Mouse (Mus musculus) liver, adult (tissue): ENCODE data around the gene Scn1b.

Experiments
- GATA4 ChIP-seq: IDR thresholded peaks from 2 replicates; pipeline ENCODE4 v1.6.1; 2014; ENCODE audit warnings: mild to moderate bottlenecking, low read length; ENCODE audit not compliant: insufficient replicate concordance

Scn1b gene

DNA sequence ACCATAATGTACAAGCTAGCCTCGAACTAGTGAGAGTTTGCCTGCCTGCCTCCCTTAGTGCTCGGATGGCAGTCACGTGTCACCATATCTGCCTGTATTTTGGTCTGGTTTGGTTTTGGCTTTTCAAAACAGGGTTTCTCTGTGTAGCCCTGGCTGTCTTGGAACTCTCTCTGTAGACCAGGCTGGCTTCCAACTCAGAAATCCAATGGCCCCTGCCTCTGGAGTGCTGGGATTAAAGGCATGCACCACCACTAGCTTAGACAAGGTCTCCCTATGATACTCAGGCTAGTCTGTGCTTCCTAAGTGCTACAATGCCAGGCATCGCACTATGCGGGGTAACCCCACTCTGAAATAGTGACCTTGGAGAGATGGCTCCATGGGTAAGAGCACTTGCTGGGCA, 17.0 kb downstream of the Scn1b start:
- no peak for TF ChIP-seq GATA4

DNA sequence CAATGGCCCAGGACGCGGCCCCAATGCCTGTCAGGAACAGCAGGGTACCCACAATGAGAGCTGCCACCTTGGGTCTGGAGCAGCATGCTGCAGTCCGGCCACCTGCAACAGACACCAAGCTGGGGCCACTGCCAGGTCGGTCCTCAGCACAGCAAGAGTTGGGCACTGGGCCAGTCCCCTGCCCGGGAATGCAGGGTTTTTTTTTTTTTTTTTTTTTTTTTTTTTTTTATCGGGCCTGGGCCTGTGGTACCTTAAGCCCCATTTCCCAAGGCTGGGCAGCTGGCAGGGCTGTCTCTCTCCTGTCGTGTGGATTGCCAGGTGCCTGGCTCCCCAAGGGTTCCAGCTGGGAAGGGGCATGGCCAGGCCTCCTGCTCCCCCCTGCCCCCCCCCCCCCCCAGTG, 17.7 kb downstream of the Scn1b start:
- TF ChIP-seq GATA4 = no peak

DNA sequence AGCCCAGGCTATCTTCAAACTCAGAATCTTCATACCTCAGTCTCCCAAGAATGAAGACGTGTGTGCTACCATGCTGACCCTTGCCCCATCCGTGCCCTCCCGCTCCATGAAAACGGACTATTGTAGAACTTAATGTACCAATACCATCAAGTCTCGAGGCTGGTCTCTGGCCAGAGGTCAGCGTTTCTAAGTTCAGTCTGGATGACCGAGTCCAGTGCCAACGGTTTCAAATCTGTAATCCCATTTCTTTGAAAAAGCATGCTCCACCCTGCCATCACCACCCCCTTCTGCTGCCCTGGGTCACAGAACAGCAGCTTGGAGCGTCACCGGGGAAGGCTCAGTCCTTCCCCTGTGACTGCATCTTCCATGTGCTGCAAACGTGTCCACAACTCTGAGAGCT, 19.0 kb downstream of the Scn1b start:
- TF ChIP-seq GATA4 = no peak

DNA sequence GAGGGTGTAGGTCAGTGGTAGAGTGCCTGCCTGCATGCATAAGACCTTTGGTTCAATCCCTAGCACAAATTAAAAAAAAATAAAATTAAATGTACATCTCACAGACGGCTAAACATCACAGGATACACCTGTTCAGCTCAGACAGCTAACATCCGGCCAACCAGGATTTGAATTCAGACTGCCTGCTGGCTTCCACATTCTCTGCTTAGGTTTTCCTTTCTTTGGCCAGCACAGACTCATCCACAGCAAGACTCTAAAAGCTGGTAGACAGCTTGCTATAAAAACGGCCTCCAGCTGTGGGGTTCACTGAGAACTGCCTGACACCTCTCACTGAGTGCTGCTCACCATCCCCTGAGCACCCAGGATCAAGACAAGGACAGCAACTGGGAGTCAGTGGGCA, 20.6 kb downstream of the Scn1b start:
- TF ChIP-seq GATA4 = no peak

DNA sequence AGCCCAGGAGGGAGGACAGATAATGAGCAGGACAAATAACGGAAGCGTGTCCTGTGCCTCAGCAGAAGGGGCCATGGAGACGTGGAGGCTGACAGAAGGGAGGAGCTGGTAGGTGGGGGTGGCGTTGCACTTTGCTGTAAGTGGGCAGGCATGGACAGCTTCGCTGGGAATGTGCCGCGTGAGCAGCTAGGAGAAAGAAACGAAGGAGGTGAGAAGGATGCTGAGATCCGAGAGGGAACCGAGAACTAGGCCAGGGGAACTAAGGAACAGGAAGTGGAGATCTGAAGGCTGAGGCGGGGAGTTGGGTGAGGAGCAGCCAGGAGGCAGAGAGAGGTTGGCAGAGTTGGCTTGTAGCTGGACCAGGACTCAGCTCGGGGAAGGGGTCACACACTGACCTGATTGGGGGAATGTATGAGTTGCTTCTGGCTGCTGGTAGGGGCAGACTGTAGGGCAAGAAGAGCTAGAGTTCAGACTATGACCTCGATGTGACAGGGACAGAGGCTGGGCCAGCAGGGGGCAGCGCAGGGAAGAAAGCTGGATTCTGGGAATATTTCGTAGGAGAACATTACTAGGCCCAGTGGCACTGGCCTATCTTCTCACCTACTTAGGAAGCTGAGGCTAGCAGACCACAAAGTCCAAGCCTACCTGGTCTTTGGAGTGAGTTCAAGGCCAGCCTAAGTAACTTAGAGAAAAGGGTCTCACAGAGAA, 21.6 kb downstream of the Scn1b start:
- TF ChIP-seq GATA4 = no peak

DNA sequence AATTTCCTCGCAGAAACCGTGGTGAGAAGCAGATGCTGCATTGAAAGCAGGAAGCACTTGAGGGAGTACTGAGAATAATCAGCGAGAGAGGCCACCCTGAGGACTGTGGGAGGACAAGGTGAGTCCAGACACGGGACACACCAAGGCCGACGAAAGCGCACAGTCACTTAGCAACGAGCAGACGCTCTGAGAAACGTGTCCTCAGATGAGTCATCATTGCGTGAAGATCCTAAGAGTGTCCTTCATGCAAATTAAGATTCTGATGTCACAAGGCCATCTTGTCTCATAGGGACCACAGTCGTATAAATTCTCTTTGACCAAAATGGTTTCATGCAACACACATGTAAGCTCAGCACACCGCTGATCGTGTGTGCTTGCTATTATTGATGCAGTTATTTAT, 26.0 kb downstream of the Scn1b start:
- no peak for TF ChIP-seq GATA4

DNA sequence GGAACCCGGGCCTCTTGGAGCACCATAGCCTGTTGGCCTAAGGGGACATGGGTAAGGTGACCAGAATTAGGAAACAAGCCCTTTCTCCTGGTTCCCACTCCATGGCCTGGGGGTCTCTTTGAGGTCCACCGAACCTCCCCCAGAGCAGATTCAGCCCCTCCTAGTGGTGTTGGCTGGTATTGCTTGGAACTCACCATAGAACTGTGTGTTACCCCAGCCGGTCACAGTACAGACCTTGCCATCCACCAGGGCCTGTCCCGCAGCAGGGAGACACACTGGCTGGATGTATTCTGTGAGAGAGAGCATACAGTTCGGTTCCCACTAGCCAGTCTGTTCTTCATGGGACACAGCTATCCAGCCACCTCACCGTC, 27.2 kb downstream of the Scn1b start:
- TF ChIP-seq GATA4 = no peak

DNA sequence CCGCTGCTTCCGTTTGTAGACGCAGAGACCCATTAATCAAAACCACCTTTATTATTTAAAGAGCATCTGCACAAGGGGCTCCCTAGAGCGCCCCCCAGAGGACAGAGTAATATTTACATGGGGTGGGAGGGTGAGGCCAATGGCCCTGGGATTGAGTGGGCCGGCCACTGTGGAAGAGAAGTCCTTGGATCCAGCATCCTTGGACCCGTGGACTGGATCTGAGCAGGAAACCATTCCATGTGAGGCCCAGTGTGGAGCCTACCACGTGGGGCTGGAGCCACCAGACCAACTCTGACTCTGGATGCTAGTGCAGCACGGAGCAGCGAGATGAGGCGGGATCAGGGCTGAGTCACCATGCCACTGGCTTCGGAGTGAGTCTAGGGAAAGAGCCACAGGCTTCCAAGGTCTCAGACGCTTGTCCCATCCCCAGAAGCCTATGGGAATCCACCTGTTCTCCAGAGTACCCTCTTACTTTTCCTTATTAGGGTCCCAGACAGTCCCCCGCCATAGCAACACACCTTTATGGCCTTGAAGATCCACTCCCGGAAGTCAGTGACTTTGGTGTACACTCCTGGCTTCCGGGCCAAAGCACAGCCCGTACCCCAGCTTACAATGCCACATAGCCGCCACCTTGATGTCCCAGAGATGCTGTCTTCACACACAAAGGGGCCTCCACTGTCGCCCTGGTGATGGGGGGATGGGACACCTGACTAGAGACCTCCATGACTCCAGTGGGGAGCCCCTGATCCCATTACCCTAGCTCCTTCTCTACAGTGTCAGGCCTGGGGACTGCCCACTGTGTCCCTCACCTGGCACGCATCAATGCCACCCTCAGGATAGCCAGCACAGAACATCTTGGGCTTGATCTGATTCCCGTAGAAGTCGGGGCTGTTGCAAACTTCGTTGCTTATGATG, 27.8 kb downstream of the Scn1b start:
- no peak for TF ChIP-seq GATA4

DNA sequence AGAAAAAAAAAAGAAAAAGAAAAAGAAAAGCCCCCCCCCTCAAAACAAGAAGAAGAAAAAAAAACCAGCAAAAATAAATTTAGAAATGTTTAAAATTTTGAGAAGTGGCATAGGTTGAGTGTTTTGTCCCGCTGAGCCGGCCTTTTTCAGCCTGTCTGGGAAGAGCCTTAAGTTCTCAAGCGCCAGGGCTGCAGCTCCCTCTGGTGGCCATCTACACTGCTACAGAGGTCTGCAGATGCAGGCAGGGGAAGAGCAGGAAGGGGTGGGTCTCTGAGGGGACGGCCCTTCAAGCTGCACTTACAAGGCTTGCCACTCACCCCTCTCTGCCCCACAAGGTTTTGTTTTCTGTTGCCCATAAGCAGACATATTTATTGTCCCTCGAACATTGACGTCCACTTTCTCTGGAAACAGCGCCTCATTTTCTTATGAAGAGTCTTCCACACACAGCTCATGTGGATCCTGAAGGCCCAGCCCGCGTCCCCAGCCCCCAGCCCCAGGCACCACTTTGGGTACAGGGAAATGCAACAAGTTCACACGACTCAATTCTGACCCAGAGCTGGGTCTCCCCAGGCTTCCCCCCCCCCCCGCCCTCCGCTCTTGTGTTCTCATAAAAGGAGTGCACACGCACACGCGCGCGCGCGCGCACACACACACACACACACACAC, 29.1 kb downstream of the Scn1b start:
- TF ChIP-seq GATA4 = no peak

DNA sequence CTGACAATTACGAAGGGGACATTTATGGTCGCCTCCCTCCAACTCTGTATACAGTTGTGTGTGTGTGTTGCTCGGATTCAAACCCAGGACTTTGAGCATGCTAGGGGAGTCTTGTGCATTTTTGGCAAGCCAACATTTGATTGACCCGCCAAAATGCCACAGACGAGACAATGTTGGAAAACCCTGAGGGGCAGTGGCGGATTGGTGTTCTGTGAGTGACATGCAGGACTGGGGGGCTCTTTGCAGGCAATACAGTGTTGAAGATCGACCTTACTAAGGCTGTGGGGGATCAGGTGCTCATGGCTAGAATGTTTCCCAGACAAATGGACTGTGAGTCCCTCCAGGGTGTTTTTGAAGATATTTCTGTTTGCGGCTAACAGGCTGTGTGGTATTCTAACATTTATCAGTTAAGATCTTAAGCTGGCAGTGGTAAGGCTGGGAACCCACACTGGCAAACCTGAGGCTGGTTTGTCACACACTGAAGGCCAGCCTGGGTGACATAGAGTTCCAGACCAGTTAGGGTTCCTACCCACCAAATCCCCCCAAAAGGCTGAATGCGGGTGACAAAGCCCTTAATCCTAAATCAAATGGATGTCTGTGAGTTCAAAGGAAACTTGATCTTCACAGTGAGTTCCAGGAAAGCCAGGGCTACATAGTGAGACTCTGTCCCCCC, 29.8 kb downstream of the Scn1b start:
- TF ChIP-seq GATA4 = no peak

DNA sequence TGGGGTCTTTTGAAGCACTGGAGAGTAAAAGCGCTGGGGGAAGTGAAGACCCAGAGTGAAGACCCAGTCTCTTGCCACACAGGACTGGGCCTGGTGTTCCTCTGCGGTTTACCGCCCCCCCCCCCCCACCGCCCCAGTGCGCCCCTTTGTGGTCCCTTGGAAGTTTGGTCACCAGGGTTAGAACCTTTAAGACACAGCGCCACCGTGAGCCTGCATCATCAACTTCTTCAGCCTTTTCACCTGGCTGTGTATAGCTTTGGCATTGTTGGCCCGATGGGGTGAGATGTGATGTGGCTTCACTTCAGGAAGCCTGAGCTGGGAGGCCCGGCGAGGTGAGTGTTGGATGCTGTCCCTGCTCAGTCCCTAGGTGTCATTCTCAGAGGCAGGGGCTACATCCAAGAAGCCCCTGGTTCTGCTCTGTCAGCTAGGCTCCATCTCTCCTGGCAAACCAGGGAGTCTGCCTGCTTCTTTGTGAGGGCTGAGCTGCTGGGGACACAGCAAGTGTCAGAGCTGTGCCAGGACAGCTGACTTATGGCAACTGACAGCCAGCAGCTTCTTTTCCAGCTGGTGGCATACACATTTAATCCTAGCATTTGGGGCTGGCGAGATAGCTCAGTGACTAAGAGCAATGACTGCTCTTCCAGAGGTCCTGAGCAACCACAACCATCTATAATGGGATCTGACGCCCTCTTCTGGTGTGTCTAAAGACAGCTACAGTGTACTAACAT, 31.9 kb downstream of the Scn1b start:
- TF ChIP-seq GATA4 = no peak

DNA sequence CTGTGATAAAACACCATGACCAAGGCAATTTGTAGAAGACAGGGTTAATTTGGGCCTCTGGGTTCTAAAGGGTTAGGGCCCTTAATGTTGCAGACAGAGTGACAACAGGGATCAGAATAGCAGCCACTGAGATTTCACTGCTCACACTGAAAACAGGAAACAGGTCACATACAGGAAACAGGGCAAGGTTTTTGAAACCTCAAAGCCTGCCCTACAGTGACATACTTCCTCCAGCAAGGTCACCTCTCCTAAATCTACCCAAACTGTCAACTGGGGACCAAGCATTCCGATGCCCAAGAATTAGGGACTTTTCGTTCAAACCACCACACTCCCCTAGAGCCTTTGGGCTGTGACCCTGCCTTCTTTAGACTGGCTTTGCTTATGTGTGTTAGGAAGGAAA, 37.1 kb downstream of the Scn1b start:
- TF ChIP-seq GATA4 = no peak

DNA sequence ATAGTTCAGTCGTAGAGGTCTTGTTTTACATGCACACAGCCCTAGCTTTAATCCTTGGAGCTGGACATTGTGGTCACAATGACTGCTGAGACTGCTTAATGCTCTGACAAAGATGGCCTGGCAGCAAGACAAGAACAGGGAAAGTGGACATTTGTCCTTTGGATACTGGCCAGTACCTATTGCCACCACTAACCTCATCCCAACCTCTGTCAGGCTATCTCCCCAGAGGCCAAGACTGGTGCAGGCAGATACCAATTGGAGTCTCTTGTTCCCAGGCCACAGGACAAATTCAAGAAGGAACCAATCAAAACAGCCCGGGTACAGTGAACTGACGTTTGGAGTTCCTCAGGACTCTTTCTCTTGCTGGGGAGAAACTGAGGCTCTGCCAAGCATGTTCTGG, 38.6 kb downstream of the Scn1b start:
- no peak for TF ChIP-seq GATA4

DNA sequence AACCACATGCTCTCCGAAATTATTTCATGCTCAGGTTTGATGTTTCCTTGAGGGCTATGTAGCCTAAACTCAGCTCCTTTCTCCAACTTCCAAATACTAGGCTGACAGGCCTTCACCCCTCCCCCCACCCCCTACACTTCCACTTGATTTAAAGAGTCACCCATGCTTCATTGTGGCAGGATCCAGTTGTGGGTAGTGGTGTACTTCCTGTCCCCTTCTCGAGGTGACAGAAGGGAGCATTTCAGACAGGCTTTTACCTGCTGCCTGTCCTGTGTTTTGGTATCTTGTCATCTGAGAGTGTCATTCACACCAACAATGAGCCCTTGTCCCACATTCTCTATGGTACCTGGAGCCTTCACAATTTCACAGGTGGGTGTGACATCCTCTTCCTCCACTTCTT, 39.5 kb downstream of the Scn1b start:
- no peak for TF ChIP-seq GATA4
